Mouse (Mus musculus) liver, adult (tissue): Measurements from ENCODE around the gene Rwdd3.

Experiments used
- GATA4 ChIP-seq: IDR thresholded peaks from 2 replicates; pipeline ENCODE4 v1.6.1; 2014; ENCODE audit warnings: mild to moderate bottlenecking, low read length; ENCODE audit not compliant: insufficient replicate concordance

Rwdd3 gene

GRCm38 (mm10) chr3:121126476-121126875 lies 45.0 kb downstream of the Rwdd3 start:
- TF ChIP-seq GATA4 = no peak

GRCm38 (mm10) chr3:121121072-121121471 lies 50.4 kb downstream of the Rwdd3 start:
- TF ChIP-seq GATA4 = no peak

GRCm38 (mm10) chr3:121116590-121116989 lies 54.9 kb downstream of the Rwdd3 start:
- no peak for TF ChIP-seq GATA4

- no peak for TF ChIP-seq GATA4
These were observed 55.4 kb downstream of the Rwdd3 start for GRCm38 (mm10) chr3:121116067-121116466.

GRCm38 (mm10) chr3:121111068-121111467 lies 60.4 kb downstream of the Rwdd3 start:
- no peak for TF ChIP-seq GATA4

GRCm38 (mm10) chr3:121110430-121110829 lies 61.1 kb downstream of the Rwdd3 start:
- no peak for TF ChIP-seq GATA4

- TF ChIP-seq GATA4 = no peak
These were observed 64.0 kb downstream of the Rwdd3 start for GRCm38 (mm10) chr3:121107481-121107880.

GRCm38 (mm10) chr3:121105408-121105708 lies 66.1 kb downstream of the Rwdd3 start:
- no peak for TF ChIP-seq GATA4
